Mouse (Mus musculus) heart, embryonic 14.5 days (tissue): ENCODE measurements around the gene Rab14. TPM values are rescaled to one million over a fixed set of nuclear protein-coding genes. Genes with fewer than 3 reads are reported as not detected.

Source experiments
- ATAC-seq: fragments of 200-750 bp; cut with Nextera tagmentation; 2 replicates; pipeline ENCODE4 v1.8.0; 2017; ENCODE audit warnings: low read depth, moderate TSS enrichment; ENCODE audit not compliant: insufficient number of reproducible peaks, insufficient read depth, low FRiP score
- H3K27ac ChIP-seq, 2 experiments: fragments of 200-500 bp in 1 of 2; fragments of 300-500 bp in 1 of 2; sonication (generic) in 1 of 2; replicated peaks in 1 of 2; 2 replicates each; pipeline ENCODE4 v1.5.1; 2012 to 2014; ENCODE audit warnings: low read depth in 2 of 2, low read length in 2 of 2, control low read depth in 1 of 2, mild to moderate bottlenecking in 1 of 2, mixed read lengths in 1 of 2; ENCODE audit not compliant: control insufficient read depth in 1 of 2, insufficient read depth in 1 of 2
- H3K27me3 ChIP-seq: fragments of 300-500 bp; sonication (generic); 2 replicates; pipeline ENCODE4 v1.6.1; 2014; ENCODE audit warnings: mild to moderate bottlenecking, low read length, control low read depth; ENCODE audit not compliant: control insufficient read depth, insufficient read depth
- H3K36me3 ChIP-seq: fragments of 300-500 bp; sonication (generic); 2 replicates; pipeline ENCODE4 v1.6.1; 2014; ENCODE audit warnings: mild to moderate bottlenecking, control low read depth, low read length, mixed read lengths; ENCODE audit not compliant: control insufficient read depth, insufficient read depth
- H3K4me1 ChIP-seq, 2 experiments: fragments of 200-500 bp in 1 of 2; fragments of 300-500 bp in 1 of 2; sonication (generic) in 1 of 2; 2 replicates each; pipeline ENCODE4 v1.6.1; 2012 to 2014; ENCODE audit warnings: low read length in 2 of 2, control low read depth in 1 of 2, mixed read lengths in 1 of 2; ENCODE audit not compliant: control insufficient read depth in 2 of 2, insufficient read depth in 2 of 2
- H3K4me2 ChIP-seq: fragments of 300-500 bp; sonication (generic); 2 replicates; pipeline ENCODE4 v1.6.1; 2014; ENCODE audit warnings: mild to moderate bottlenecking, low read length
- H3K4me3 ChIP-seq, 2 experiments: fragments of 200-500 bp in 1 of 2; fragments of 300-500 bp in 1 of 2; sonication (generic) in 1 of 2; 2 replicates each; pipeline ENCODE4 v1.5.1; 2012 to 2014; ENCODE audit warnings: low read length in 2 of 2, mild to moderate bottlenecking in 2 of 2, control low read depth in 1 of 2, low read depth in 1 of 2, moderate library complexity in 1 of 2; ENCODE audit not compliant: control insufficient read depth in 1 of 2, insufficient read depth in 1 of 2
- H3K9ac ChIP-seq: fragments of 300-500 bp; sonication (generic); 2 replicates; pipeline ENCODE4 v1.6.1; 2014; ENCODE audit warnings: mild to moderate bottlenecking, low read length
- H3K9me3 ChIP-seq: fragments of 300-500 bp; sonication (generic); 2 replicates; pipeline ENCODE4 v1.6.1; 2016; ENCODE audit warnings: low read length, control low read depth; ENCODE audit not compliant: control insufficient read depth
- WGBS: fragments of 180-500 bp; shearing (Covaris S2); extraction: QIAGEN DNeasy Blood & Tissue Kit; methylation state at CpG from one replicate; pipeline ENCODE4 v1.1.7; 2014; 5-methylcytosine and 5-hydroxymethylcytosine counted together
- polyA plus RNA-seq: library from polyadenylated mRNA; unstranded; fragments of >200 nt; fragmentation: Nextera tagmentation; extraction: Ambion mirVana; gene quantifications from 2 replicates; pipeline ENCODE4 v1.2.1, GENCODE M21; 2014

The Rab14 gene
- polyA plus RNA-seq, 1 experiment from 2014 or later = 262 TPM

DNA sequence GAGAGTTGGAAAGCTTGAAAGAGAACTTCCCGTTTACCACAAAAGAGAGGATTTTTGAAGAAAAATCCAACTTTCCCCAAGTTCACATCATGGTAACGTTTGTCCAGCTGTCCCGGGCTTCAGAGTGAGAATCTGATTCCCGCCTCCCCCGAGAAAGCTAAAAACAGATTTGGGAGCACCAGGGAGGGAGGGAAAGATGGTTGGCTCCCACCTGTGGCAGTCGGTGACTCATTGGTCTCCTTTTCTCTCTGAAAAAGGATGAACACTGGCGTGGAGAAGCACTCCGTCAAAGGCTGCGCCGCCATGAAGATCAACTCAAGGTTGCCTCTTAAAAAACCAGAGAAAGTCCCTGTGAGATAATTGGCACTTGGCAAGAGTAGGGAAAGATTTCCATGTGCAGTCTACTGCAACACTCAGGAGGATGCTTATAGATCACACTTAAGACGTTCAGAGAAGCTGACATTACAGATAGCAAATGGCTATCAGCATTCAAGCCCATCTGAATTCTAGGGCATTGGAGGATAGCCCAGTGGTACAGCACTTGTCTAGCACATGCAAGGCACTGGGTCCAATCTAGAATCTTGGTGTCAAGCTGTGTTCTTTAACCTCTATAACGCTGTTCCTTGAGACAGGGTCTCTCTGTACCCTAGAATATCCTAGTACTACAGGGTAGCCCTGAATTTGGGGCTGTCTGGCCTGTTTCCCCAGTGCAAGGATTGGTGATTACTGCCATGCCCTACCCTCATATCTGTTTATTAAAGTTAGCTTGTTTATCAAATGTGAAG is 25.4 kb downstream of the Rab14 start:
- WGBS = 87% methylated on average over 12 of the region's 12 CpGs
- H3K27ac ChIP-seq = no peak overlapping the region
- H3K4me2 ChIP-seq = no peak overlapping the region
- peaks cover 97% of the 10 kb centered on the region for H3K36me3 ChIP-seq
- H3K4me1 ChIP-seq = peaks cover 18 to 21% of the 10 kb centered on the region in 2 experiments
- H3K9me3 ChIP-seq = no peaks in the 10 kb centered on the region
- no peak overlapping the region for H3K9ac ChIP-seq
- no peak overlapping the region for H3K4me3 ChIP-seq
- ATAC-seq = no peak
- no peaks in the 10 kb centered on the region for H3K27me3 ChIP-seq

DNA sequence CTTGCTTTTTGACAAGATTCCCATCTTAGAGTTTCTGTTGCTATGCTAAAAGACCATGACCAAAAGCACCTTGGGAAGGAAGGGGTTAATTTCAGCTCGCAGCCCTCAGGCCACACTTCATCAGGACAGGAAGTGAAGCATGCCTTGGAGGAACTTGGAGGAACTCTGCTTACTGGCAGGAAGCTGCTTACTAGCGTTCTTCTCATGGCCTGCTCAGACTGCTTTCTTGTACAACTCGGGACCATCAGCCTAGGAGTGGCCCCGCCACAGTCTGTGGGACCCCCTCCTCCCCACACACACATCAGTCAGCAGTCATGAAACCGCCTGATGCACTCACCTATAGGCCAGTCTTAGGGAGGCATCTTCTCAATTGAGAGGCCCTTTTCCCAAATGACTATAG is 26.8 kb downstream of the Rab14 start:
- WGBS = 40% methylated on average over 5 of the region's 5 CpGs
- H3K4me1 ChIP-seq = peaks cover 18 to 21% of the 10 kb centered on the region in 2 experiments
- H3K9me3 ChIP-seq = no peaks in the 10 kb centered on the region
- no peak overlapping the region for H3K4me2 ChIP-seq
- peak overlapping the region; percentile 11 to 42; a peak in 1 of 4 replicates for H3K27ac ChIP-seq
- H3K9ac ChIP-seq = no peak overlapping the region
- no peaks in the 10 kb centered on the region for H3K27me3 ChIP-seq
- H3K36me3 ChIP-seq = peaks cover 96% of the 10 kb centered on the region
- no peak for ATAC-seq
- H3K4me3 ChIP-seq = no peak overlapping the region

DNA sequence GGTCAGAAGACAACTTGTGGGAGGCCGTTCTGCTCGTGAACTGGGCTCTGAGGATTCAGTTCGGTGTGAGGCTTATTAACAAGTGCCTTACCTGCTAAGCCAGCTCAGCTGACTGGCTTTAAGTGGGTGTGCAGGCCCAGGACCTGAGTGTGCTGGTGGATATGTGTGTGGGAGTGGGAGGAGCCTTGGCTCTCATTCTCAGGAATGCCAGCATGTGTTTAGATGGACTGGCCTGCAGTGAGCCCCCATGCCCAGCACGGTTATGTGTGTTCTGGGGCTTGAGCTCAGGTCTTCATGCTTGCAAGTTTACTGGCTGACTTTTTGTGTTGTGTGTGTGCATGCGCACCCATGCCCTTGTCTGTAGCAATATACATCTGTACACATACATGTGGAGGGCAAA is 27.3 kb downstream of the Rab14 start:
- H3K9me3 ChIP-seq = no peaks in the 10 kb centered on the region
- H3K4me1 ChIP-seq = peaks cover 18 to 21% of the 10 kb centered on the region in 2 experiments
- 93% methylated on average over 5 of the region's 5 CpGs for WGBS
- H3K27me3 ChIP-seq = no peaks in the 10 kb centered on the region
- no peak overlapping the region for H3K9ac ChIP-seq
- H3K4me3 ChIP-seq = no peak overlapping the region
- H3K4me2 ChIP-seq = no peak overlapping the region
- H3K36me3 ChIP-seq = peaks cover 96% of the 10 kb centered on the region
- 0 out of 4 replicates have a peak overlapping the region, but pooled peaks of 1 of the 2 experiments have one; percentile 42 for H3K27ac ChIP-seq
- no peak for ATAC-seq

DNA sequence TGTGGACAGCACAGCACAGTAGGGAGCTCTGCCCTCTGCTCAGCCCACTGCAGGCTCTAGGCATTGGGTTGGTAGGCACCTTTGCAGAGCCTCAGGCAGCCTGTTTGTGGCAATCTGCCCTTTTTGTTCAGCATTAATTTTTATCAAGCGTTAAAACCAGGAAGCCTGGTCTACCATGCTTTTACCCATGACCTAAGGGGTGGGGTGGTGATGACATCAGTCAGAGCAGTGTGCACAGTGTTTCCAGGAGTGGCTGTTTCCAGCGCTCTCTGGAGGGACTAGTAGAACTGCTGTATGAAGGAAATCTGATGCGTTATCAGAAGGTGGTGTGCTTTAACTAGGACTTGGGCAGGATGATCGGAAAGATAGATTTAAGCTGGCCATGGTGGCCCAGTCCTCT is 28.7 kb downstream of the Rab14 start:
- H3K4me3 ChIP-seq = no peak overlapping the region
- H3K9me3 ChIP-seq = no peaks in the 10 kb centered on the region
- 84% methylated on average over 4 of the region's 4 CpGs for WGBS
- H3K9ac ChIP-seq = no peak overlapping the region
- no peak overlapping the region for H3K4me2 ChIP-seq
- no peak for ATAC-seq
- H3K27ac ChIP-seq = peak overlapping the region in 1 of 2 experiments; percentile 83; a peak in 2 of 4 replicates
- no peaks in the 10 kb centered on the region for H3K27me3 ChIP-seq
- peaks cover 15 to 18% of the 10 kb centered on the region in 2 experiments for H3K4me1 ChIP-seq
- H3K36me3 ChIP-seq = peaks cover 96% of the 10 kb centered on the region

DNA sequence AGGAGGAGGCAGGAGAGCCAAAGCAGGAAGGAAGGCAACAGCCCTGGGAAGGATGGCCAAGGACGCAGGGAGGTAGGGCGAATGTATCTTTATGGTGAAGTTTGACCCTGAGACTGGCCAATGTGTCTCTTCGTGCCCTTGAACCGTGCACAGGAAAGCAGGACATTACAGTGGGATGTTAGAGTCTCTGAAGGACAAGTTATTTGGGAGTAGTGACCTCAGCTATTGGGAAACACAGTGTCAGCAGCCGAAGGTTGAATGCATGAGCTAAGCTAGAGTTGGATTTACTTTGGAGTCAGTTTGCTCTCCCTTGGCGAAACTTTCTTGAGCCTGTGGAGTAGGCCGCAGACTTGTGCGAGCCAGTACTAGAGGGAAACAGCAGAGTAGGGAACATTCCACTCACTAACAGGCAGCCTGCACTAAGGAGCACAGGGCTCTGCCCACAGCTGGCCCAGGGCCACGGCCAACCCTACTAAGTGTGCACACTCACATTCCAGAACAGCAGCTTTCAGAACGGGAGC is 29.5 kb downstream of the Rab14 start:
- WGBS = 59% methylated on average over 10 of the region's 10 CpGs
- Histone ChIP-seq H3K4me2 (no peak overlapping the region), H3K27me3 (no peaks in the 10 kb centered on the region), H3K36me3 (peaks cover 96% of the 10 kb centered on the region), H3K4me1 (peaks cover 14 to 18% of the 10 kb centered on the region in 2 experiments), H3K27ac (peak overlapping the region; percentile 83 to 85), H3K4me3 (no peak overlapping the region), H3K9me3 (no peaks in the 10 kb centered on the region), H3K9ac (0 out of 2 replicates have a peak overlapping the region, but pooled peaks have one; percentile 27)
- ATAC-seq = peak; percentile 87

DNA sequence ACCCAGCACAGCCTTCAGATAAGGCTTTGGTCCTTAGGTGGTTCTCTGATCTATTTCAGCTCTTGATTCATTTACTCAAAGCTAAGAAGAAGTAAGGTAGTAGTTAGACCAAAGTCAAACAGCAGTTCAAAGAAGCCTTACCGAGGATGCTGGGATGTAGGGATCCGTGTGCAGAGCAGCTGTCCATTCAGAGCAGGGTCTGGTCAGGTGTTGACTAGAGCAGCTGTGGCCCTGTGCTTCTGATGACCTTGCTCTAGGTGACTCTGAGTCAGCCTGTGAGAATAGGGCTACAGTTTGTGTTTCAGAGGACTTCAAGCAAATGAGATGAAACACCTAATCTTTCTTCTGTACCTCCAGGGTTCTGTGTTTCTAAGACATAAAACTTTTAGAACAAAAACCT is 31.5 kb downstream of the Rab14 start:
- H3K4me2 ChIP-seq = no peak overlapping the region
- no peak overlapping the region for H3K4me3 ChIP-seq
- no peak for ATAC-seq
- H3K27ac ChIP-seq = no peak overlapping the region
- no peak overlapping the region for H3K9ac ChIP-seq
- 53% methylated on average over 2 of the region's 2 CpGs for WGBS
- peaks cover 95% of the 10 kb centered on the region for H3K36me3 ChIP-seq
- peaks cover 14 to 18% of the 10 kb centered on the region in 2 experiments for H3K4me1 ChIP-seq
- no peaks in the 10 kb centered on the region for H3K9me3 ChIP-seq
- no peaks in the 10 kb centered on the region for H3K27me3 ChIP-seq

DNA sequence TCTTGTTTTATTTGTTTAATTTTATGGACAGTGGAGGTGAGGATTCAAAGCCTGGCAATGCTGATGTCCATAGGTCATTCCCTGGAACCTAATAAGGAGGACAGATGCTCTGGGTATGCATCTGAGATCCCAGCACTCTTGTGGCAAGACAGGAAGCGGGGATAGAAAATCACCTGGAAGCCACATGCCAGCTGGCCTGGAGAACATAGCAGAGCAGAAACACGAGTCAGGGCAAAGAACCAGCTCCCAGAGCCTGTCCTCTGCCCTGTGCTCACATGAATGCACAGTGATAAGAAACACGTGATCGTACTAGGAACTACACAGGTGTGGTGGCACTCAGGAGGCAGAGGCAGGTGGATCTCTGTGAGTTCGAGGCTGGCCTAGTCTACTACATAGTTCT is 34.1 kb downstream of the Rab14 start:
- 84% methylated on average over 5 of the region's 5 CpGs for whole genome bisulfite sequencing
- Histone ChIP-seq H3K9ac (no peak overlapping the region), H3K4me2 (no peak overlapping the region), H3K4me3 (no peak overlapping the region), H3K4me1 (peaks cover 8 to 10% of the 10 kb centered on the region in 2 experiments), H3K9me3 (no peaks in the 10 kb centered on the region), H3K27me3 (no peaks in the 10 kb centered on the region), H3K36me3 (peaks cover 96% of the 10 kb centered on the region), H3K27ac (no peak overlapping the region)
- no peak for ATAC-seq
